Mouse (Mus musculus): ENCODE measurements around the gene Zfp950. TPM values are rescaled to one million over a fixed set of nuclear protein-coding genes. Genes with fewer than 3 reads are reported as not detected.

Zfp950 gene
- total and polyA plus RNA-seq, 3 experiments, result 0.26 to 37.9 (median 33.0) TPM

GRCm38 (mm10) chr19:61065011-61065410, 75.6 kb downstream of the Zfp950 start:
- Histone ChIP-seq H3K4me1 (ENCODE audit: insufficient read depth, low read depth, low read length) (no peaks in the 10 kb centered on the region), H3K4me3 (ENCODE audit: low read depth, low read length) (no peak overlapping the region), H3K36me3 (replicated peaks) (no peaks in the 10 kb centered on the region), H3K9me3 (replicated peaks) (no peaks in the 10 kb centered on the region), H3K27me3 (ENCODE audit: insufficient read depth, low read length) (peaks cover 3% of the 10 kb centered on the region)
- DNase-seq (ENCODE audit: low spot score), result no peak
- no peak for ATAC-seq (ENCODE audit: extremely low read depth, insufficient number of reproducible peaks, low FRiP score, poor library complexity, severe bottlenecking)
- no peak for TF ChIP-seq TAL1 (conservative IDR thresholded peaks at IDR 0.05; ENCODE audit: low read depth, low read length)
- TF ChIP-seq GATA2 (IDR thresholded peaks at IDR 0.05; ENCODE audit: borderline replicate concordance, low read depth, low read length), result no peak
- no peak for TF ChIP-seq CTCF (IDR thresholded peaks at IDR 0.05; ENCODE audit: low read depth, low read length)
- no peak for TF ChIP-seq POLR2AphosphoS5 (IDR thresholded peaks at IDR 0.05; ENCODE audit: insufficient replicate concordance, low read depth, low read length)
- TF ChIP-seq GATA1 (IDR thresholded peaks at IDR 0.05; ENCODE audit: borderline replicate concordance, low read length), result no peak

GRCm38 (mm10) chr19:61064386-61064785, 76.3 kb downstream of the Zfp950 start:
- TF ChIP-seq POLR2AphosphoS5 (IDR thresholded peaks at IDR 0.05; ENCODE audit: insufficient replicate concordance, low read depth, low read length), result no peak
- TF ChIP-seq TAL1 (conservative IDR thresholded peaks at IDR 0.05; ENCODE audit: low read depth, low read length), result no peak
- no peak for TF ChIP-seq GATA1 (IDR thresholded peaks at IDR 0.05; ENCODE audit: borderline replicate concordance, low read length)
- no peak for TF ChIP-seq CTCF (IDR thresholded peaks at IDR 0.05; ENCODE audit: low read depth, low read length)
- no peak for TF ChIP-seq GATA2 (IDR thresholded peaks at IDR 0.05; ENCODE audit: borderline replicate concordance, low read depth, low read length)
- no peaks in the 10 kb centered on the region for H3K36me3 ChIP-seq (replicated peaks)
- H3K9me3 ChIP-seq (replicated peaks), result no peaks in the 10 kb centered on the region
- no peak overlapping the region for H3K4me3 ChIP-seq (ENCODE audit: low read depth, low read length)
- ATAC-seq (ENCODE audit: extremely low read depth, insufficient number of reproducible peaks, low FRiP score, poor library complexity, severe bottlenecking), result no peak
- peaks cover 6% of the 10 kb centered on the region for H3K27me3 ChIP-seq (ENCODE audit: insufficient read depth, low read length)
- no peak for DNase-seq (ENCODE audit: low spot score)
- H3K4me1 ChIP-seq (ENCODE audit: insufficient read depth, low read depth, low read length), result no peaks in the 10 kb centered on the region

GRCm38 (mm10) chr19:61057581-61057980, 83.1 kb downstream of the Zfp950 start:
- no peak for ATAC-seq (ENCODE audit: extremely low read depth, insufficient number of reproducible peaks, low FRiP score, poor library complexity, severe bottlenecking)
- peaks cover 6% of the 10 kb centered on the region for H3K27me3 ChIP-seq (ENCODE audit: insufficient read depth, low read length)

GRCm38 (mm10) chr19:61056783-61057410, 83.7 kb downstream of the Zfp950 start:
- H3K9me3 ChIP-seq (replicated peaks), result no peaks in the 10 kb centered on the region
- DNase-seq (ENCODE audit: low spot score), result no peak
- no peak for ATAC-seq (ENCODE audit: extremely low read depth, insufficient number of reproducible peaks, low FRiP score, poor library complexity, severe bottlenecking)
- peaks cover 4% of the 10 kb centered on the region for H3K27me3 ChIP-seq (ENCODE audit: insufficient read depth, low read length)
- TF ChIP-seq TAL1 (conservative IDR thresholded peaks at IDR 0.05; ENCODE audit: low read depth, low read length), result no peak
- H3K4me1 ChIP-seq (ENCODE audit: insufficient read depth, low read depth, low read length), result no peaks in the 10 kb centered on the region; the same call in 1 of the 2 replicates
- H3K36me3 ChIP-seq (replicated peaks), result no peaks in the 10 kb centered on the region
- no peak overlapping the region for H3K4me3 ChIP-seq (ENCODE audit: low read depth, low read length)

More at GRCm38 (mm10) chr19:61057581-61057980, 83.1 kb downstream of the Zfp950 start:
- no peaks in the 10 kb centered on the region; the same call in 1 of the 2 replicates for H3K4me1 ChIP-seq (ENCODE audit: insufficient read depth, low read depth, low read length)
- H3K36me3 ChIP-seq (replicated peaks), result no peaks in the 10 kb centered on the region
- TF ChIP-seq GATA1 (IDR thresholded peaks at IDR 0.05; ENCODE audit: borderline replicate concordance, low read length), result no peak
- no peaks in the 10 kb centered on the region for H3K9me3 ChIP-seq (replicated peaks)
- no peak overlapping the region for H3K4me3 ChIP-seq (ENCODE audit: low read depth, low read length)
- no peak for DNase-seq (ENCODE audit: low spot score)

- Histone ChIP-seq H3K4me1 (ENCODE audit: insufficient read depth, low read depth, low read length) (no peaks in the 10 kb centered on the region), H3K27me3 (ENCODE audit: insufficient read depth, low read length) (no peaks in the 10 kb centered on the region; the same call in 1 of the 2 replicates), H3K4me3 (ENCODE audit: low read depth, low read length) (no peak overlapping the region), H3K36me3 (replicated peaks) (no peaks in the 10 kb centered on the region), H3K9me3 (replicated peaks) (no peaks in the 10 kb centered on the region)
- TF ChIP-seq TAL1 (conservative IDR thresholded peaks at IDR 0.05; ENCODE audit: low read depth, low read length) (no peak), CTCF (IDR thresholded peaks at IDR 0.05; ENCODE audit: low read depth, low read length) (no peak), GATA1 (IDR thresholded peaks at IDR 0.05; ENCODE audit: borderline replicate concordance, low read length) (no peak), POLR2AphosphoS5 (IDR thresholded peaks at IDR 0.05; ENCODE audit: insufficient replicate concordance, low read depth, low read length) (no peak), GATA2 (IDR thresholded peaks at IDR 0.05; ENCODE audit: borderline replicate concordance, low read depth, low read length) (no peak)
- no peak for DNase-seq (ENCODE audit: low spot score)
- ATAC-seq (ENCODE audit: extremely low read depth, insufficient number of reproducible peaks, low FRiP score, poor library complexity, severe bottlenecking), result no peak
Measured at GRCm38 (mm10) chr19:61052786-61053185, 87.9 kb downstream of the Zfp950 start.

- H3K36me3 ChIP-seq (replicated peaks), result no peaks in the 10 kb centered on the region
- no peaks in the 10 kb centered on the region for H3K4me1 ChIP-seq (ENCODE audit: insufficient read depth, low read depth, low read length)
- H3K4me3 ChIP-seq (ENCODE audit: low read depth, low read length), result no peak overlapping the region
- no peaks in the 10 kb centered on the region for H3K9me3 ChIP-seq (replicated peaks)
- no peak for TF ChIP-seq TAL1 (conservative IDR thresholded peaks at IDR 0.05; ENCODE audit: low read depth, low read length)
- no peak for TF ChIP-seq POLR2AphosphoS5 (IDR thresholded peaks at IDR 0.05; ENCODE audit: insufficient replicate concordance, low read depth, low read length)
- TF ChIP-seq GATA1 (IDR thresholded peaks at IDR 0.05; ENCODE audit: borderline replicate concordance, low read length), result no peak
- no peak for TF ChIP-seq GATA2 (IDR thresholded peaks at IDR 0.05; ENCODE audit: borderline replicate concordance, low read depth, low read length)
- TF ChIP-seq CTCF (IDR thresholded peaks at IDR 0.05; ENCODE audit: low read depth, low read length), result no peak
- no peaks in the 10 kb centered on the region; the same call in 1 of the 2 replicates for H3K27me3 ChIP-seq (ENCODE audit: insufficient read depth, low read length)
- DNase-seq (ENCODE audit: low spot score) (no peak), ATAC-seq (ENCODE audit: extremely low read depth, insufficient number of reproducible peaks, low FRiP score, poor library complexity, severe bottlenecking) (no peak)
Measured at GRCm38 (mm10) chr19:61052008-61052407, 88.6 kb downstream of the Zfp950 start.

- DNase-seq (ENCODE audit: low spot score), result no peak
- Histone ChIP-seq H3K4me3 (ENCODE audit: low read depth, low read length) (no peak overlapping the region), H3K9me3 (replicated peaks) (no peaks in the 10 kb centered on the region), H3K36me3 (replicated peaks) (no peaks in the 10 kb centered on the region), H3K4me1 (ENCODE audit: insufficient read depth, low read depth, low read length) (no peaks in the 10 kb centered on the region), H3K27me3 (ENCODE audit: insufficient read depth, low read length) (no peaks in the 10 kb centered on the region; the same call in 1 of the 2 replicates)
- no peak for TF ChIP-seq CTCF (IDR thresholded peaks at IDR 0.05; ENCODE audit: low read depth, low read length)
- TF ChIP-seq TAL1 (conservative IDR thresholded peaks at IDR 0.05; ENCODE audit: low read depth, low read length), result no peak
- TF ChIP-seq GATA1 (IDR thresholded peaks at IDR 0.05; ENCODE audit: borderline replicate concordance, low read length), result no peak
- no peak for ATAC-seq (ENCODE audit: extremely low read depth, insufficient number of reproducible peaks, low FRiP score, poor library complexity, severe bottlenecking)
Measured at GRCm38 (mm10) chr19:61051151-61051550, 89.5 kb downstream of the Zfp950 start.

Data from G1E (cell line).